ENCODE assay signal across 2 mouse cellular contexts in genomic region chr14:43697621-43698020, GRCm38 (mm10). TPM values are rescaled to one million over a fixed set of nuclear protein-coding genes. Genes with fewer than 3 reads are reported as not detected.
"Had no signal": no experiment of that assay in that cellular context is flagged by ENCODE, and none has a peak within 500 bp of the region (broad histone marks: within the 10 kb centered on the region; RNA-seq: fewer than 3 reads in every experiment).

Gene Gm7324 (plus strand): TSS chr14:43697828.

RNA-seq across cellular contexts. Expression of gene Gm7324, which starts in this region (rescaled TPM):
- total RNA-seq: neutrophil, adult 5-6 weeks had no signal
- polyA plus RNA-seq: small intestine, adult 2 months had no signal
